Mouse (Mus musculus): ENCODE measurements at regions not wholly inside any gene's neighbourhood (a gene's known extent, or its start where the extent isn't known, plus 50 kb on each side); places are given as distances from the start of the nearest gene placed in this dataset.

DNA sequence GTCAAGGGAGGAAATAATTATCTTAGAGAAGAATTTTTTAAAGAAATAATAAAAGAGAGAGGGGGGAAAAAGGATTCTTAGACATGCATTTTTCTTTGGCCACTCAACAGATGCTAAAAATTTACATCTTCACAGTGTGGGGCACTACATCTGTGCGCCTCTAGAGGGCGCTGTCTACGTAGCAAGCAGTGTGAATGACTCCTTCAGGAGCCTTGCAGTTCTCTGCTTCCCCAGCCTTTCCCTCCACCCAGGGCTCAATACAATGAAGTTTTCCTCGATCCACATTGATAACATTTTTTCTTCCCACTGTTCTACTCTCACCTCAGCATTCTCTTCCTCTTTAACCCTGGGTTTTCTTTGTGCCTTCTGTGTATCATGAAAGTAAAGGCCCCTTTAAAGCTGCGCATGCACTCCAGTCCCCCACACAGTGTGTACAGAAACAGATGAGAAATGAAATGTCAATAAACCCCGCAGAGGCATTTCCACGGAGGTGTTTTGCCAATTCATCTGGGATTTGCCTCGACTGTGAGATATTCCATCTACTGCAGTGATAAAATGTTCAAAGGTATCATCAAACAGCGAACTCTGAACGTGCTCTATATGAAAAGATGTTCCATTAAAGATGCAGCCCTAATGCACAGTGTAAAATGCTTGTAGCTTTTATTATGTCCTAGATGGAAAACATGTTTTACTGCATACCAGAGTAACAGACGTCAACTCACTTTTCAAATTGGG lies 181.2 kb downstream of the Rdh14 start:
- no peak for DNase-seq (ENCODE audit: low spot score in 2 of 2)

- DNase-seq (ENCODE audit: low spot score in 2 of 2) = no peak
Observed at GRCm38 (mm10) chr12:10572378-10572650, 181.7 kb downstream of the Rdh14 start.

DNA sequence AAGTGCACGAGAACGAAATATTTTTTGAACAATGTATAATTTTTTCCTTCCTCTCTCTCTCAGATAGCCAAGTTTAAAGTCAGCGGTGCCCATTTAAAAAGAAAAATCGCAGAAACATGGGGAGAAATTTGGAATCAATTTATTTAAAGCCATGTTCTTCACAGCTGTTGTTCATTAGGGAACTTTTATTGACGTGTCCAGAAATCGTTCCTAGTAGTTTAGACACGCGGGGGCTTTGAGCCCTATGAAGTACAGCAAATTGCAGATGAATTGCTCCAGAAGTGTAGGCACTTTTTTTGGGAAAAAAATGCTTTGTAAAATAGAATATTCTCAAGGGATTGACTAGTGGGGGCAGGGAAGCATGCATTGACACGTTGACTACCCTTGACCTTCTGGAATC lies 182.8 kb downstream of the Rdh14 start:
- no peak for DNase-seq (ENCODE audit: low spot score in 2 of 2)

- no peak for DNase-seq (ENCODE audit: low spot score in 2 of 2)
Observed at GRCm38 (mm10) chr12:10582840-10583614, 192.5 kb downstream of the Rdh14 start.

GRCm38 (mm10) chr12:10584026-10584425 lies 193.5 kb downstream of the Rdh14 start:
- DNase-seq (ENCODE audit: low spot score in 2 of 2) = no peak

DNA sequence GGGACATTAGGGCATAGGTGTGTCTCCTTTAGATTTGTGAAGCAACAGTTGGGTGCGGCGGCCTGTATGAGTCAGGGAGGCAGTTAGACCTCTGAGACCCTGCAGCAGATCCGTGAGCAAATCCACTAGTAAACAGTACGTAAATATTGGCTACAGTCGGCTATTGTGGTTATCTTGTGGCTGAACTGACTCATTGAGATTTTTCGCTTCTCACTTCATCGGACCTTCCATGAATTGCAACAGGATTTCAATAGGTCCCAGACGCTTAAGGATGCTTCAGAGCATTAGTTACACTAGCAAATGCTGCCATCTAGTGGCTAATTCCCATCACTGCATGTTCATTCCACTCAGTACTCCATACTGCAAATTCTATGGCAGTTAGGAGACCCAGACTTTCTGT lies 199.0 kb downstream of the Rdh14 start:
- peak; percentile 20 to 23 for DNase-seq (ENCODE audit: low spot score in 2 of 2)

GRCm38 (mm10) chr12:10597976-10598746 lies 207.6 kb downstream of the Rdh14 start:
- DNase-seq (ENCODE audit: low spot score in 2 of 2) = peak in 1 of 2 experiments; percentile 54

- no peak for DNase-seq (ENCODE audit: low spot score in 2 of 2)
Observed at GRCm38 (mm10) chr12:10600111-10600510, 209.5 kb downstream of the Rdh14 start.

DNA sequence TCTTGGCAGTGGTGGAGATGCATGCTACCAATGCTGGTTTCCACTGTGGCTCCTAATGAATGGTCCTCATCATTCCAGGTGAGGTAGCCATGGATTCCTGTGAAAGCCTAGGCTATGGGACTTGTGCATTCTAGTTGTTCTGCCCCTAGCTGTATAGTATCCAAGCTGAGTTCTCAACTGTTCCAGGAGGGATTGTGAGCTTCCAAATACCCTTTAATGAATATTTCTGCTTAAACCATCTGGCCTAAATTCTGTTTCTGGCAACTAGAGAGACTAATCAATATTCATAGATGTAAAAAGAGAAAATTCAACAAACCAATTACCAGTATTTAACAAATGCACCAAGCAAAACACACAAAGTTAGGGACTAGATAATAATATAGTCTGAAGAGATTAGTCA lies 227.7 kb downstream of the Rdh14 start:
- no peak for DNase-seq (ENCODE audit: low spot score in 2 of 2)

- no peak for DNase-seq (ENCODE audit: low spot score in 2 of 2)
Observed at GRCm38 (mm10) chr12:10620541-10620940, 230.0 kb downstream of the Rdh14 start.

- no peak for DNase-seq (ENCODE audit: low spot score in 2 of 2)
Observed at GRCm38 (mm10) chr12:10638591-10638990, 248.0 kb downstream of the Rdh14 start.

DNA sequence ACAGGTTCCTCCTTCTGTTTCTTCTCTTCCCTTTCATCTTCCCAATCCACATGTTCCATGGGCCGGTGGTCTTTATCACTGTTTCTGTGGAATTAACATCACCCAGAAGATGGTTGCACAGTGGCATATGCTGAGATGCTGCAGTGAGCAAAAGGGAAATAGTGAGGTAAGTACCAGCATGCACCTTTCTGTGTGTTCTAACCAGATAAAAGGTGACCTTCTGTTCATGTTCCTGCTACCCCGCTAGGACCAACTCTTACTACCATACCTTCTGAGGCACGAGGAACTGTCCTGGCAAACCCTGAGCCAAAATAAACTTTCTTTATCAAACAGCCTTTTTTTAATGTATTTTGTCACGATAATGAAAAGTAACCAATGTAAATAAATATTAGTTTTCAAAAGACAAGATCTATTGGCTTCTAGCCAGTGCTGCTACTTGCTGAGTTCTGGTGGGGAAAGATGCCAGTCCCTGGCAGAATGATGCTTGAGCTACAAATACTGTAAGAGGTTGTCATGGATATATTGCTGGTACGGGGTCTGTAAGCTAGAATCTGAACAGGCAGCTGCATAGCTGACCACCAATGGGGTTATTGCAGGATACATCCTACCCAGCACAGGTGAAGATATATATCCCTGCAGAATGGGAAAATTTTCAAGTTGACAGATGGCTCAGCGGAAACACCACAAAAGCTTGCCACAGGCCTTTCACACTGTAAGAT lies 264.1 kb downstream of the Rdh14 start:
- no peak for DNase-seq (ENCODE audit: low spot score in 2 of 2)

GRCm38 (mm10) chr12:10655185-10655544 lies 264.6 kb downstream of the Rdh14 start:
- no peak for DNase-seq (ENCODE audit: low spot score in 2 of 2)

GRCm38 (mm10) chr12:10658826-10659225 lies 268.3 kb downstream of the Rdh14 start:
- DNase-seq (ENCODE audit: low spot score in 2 of 2) = no peak

GRCm38 (mm10) chr12:10686747-10687146 lies 296.2 kb downstream of the Rdh14 start:
- DNase-seq (ENCODE audit: low spot score in 2 of 2) = no peak
